8 mouse cellular contexts compared by ENCODE assay signal in the genomic region with DNA sequence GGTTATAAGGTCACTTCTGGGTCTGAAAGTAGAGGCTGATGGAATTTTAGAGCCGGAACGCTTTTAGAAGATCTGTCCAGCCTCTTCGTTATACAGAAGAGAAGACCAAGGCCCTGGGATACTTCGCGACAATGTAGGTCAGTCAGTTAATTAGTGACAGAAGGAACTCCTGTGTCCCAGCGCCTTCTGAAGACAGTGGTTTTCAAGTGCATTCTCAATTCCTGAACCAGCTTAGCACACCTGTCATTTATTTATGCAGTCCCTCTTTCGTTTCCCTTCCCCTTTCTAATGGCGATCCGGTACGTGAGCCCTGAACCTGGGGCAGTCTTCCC.
DNase-seq lines count a peak whose midpoint lies in the region; ATAC-seq lines count a peak whose summit lies in the region.

No protein-coding gene starts in this region.

- no peaks in the 10 kb centered on the region for H3K9me3 ChIP-seq in midbrain, embryonic 16.5 days (replicated peaks; ENCODE audit: control insufficient read depth, low read length, poor library complexity, severe bottlenecking)

- H3K4me1 ChIP-seq in midbrain, embryonic 16.5 days (ENCODE audit: control insufficient read depth, insufficient read depth, low read length) = no peaks in the 10 kb centered on the region

- DNase-seq in layer of hippocampus, adult 11-12 months (ENCODE audit: low spot score) = peak; percentile 12
- no peak for DNase-seq in layer of hippocampus, adult 9-10 months (ENCODE audit: low spot score)
- DNase-seq in adrenal gland, adult 18-20 months (ENCODE audit: low spot score in 2 of 2) = no peak
- DNase-seq in spleen, postnatal 4 days (ENCODE audit: low spot score in 2 of 2) = no peak
- no peak for DNase-seq in retina, postnatal 1 day

- peak overlapping the region; percentile 86 for H3K27ac ChIP-seq in midbrain, embryonic 16.5 days (ENCODE audit: low read length)

- 22% methylated on average over 10 of the region's 10 CpGs for WGBS in midbrain, embryonic 16.5 days

- peak overlapping the region; percentile 90 for H3K4me2 ChIP-seq in midbrain, embryonic 16.5 days (ENCODE audit: low read length)

- ATAC-seq in common myeloid progenitor, adult 5-6 weeks (replicated peaks; ENCODE audit: low read depth, poor library complexity, severe bottlenecking) = peak; percentile 6; the same call in 1 of the 2 replicates
- peak; percentile 31 for ATAC-seq in inflammation-experienced regulatory T-cells, adult 6 months
- ATAC-seq in midbrain, embryonic 16.5 days = no peak

- H3K9ac ChIP-seq in midbrain, embryonic 16.5 days (ENCODE audit: low read depth, low read length) = peak overlapping the region; percentile 86

- H3K36me3 ChIP-seq in midbrain, embryonic 16.5 days (ENCODE audit: control insufficient read depth, insufficient read depth, low read length) = no peaks in the 10 kb centered on the region

- H3K27me3 ChIP-seq in midbrain, embryonic 16.5 days (ENCODE audit: control insufficient read depth, insufficient read depth, low read depth, low read length) = no peaks in the 10 kb centered on the region

- peak overlapping the region; percentile 70 for H3K4me3 ChIP-seq in midbrain, embryonic 16.5 days (ENCODE audit: low read depth, low read length)
